Mouse (Mus musculus): Measurements from ENCODE around the gene Atrnl1.
"Not testable (repeated sequence)": the region's sequence is repeated elsewhere in the genome, so short reads cannot be mapped to it uniquely, and the experiment has no call there.

The Atrnl1 gene

GRCm38 (mm10) chr19:57692566-57692965 is 81.7 kb downstream of the Atrnl1 start:
- DNase-seq (ENCODE audit: low spot score in 2 of 2): no peak

- DNase-seq (ENCODE audit: low spot score in 2 of 2): not testable (repeated sequence)
Measured at GRCm38 (mm10) chr19:57696781-57697180, 85.9 kb downstream of the Atrnl1 start.

- no peak for DNase-seq (ENCODE audit: low spot score in 2 of 2)
Measured at GRCm38 (mm10) chr19:57713138-57713537, 102.3 kb downstream of the Atrnl1 start.

GRCm38 (mm10) chr19:57724920-57725319 is 114.1 kb downstream of the Atrnl1 start:
- DNase-seq (ENCODE audit: low spot score in 2 of 2): no peak

GRCm38 (mm10) chr19:57725326-57725725 is 114.5 kb downstream of the Atrnl1 start:
- DNase-seq (ENCODE audit: low spot score in 2 of 2): no peak

- no peak for DNase-seq (ENCODE audit: low spot score in 2 of 2)
Measured at GRCm38 (mm10) chr19:57727009-57727408, 116.2 kb downstream of the Atrnl1 start.

GRCm38 (mm10) chr19:57737475-57737874 is 126.6 kb downstream of the Atrnl1 start:
- no peak for DNase-seq (ENCODE audit: low spot score in 2 of 2)

- DNase-seq (ENCODE audit: low spot score in 2 of 2): peak; percentile 46 to 55
Measured at GRCm38 (mm10) chr19:57745579-57745978, 134.7 kb downstream of the Atrnl1 start.

GRCm38 (mm10) chr19:57746553-57746952 is 135.7 kb downstream of the Atrnl1 start:
- no peak for DNase-seq (ENCODE audit: low spot score in 2 of 2)

- DNase-seq (ENCODE audit: low spot score in 2 of 2): no peak
Measured at GRCm38 (mm10) chr19:57752189-57752588, 141.4 kb downstream of the Atrnl1 start.

- no peak for DNase-seq (ENCODE audit: low spot score in 2 of 2)
Measured at GRCm38 (mm10) chr19:57762526-57762925, 151.7 kb downstream of the Atrnl1 start.

- no peak for DNase-seq (ENCODE audit: low spot score in 2 of 2)
Measured at GRCm38 (mm10) chr19:57764576-57765371, 153.9 kb downstream of the Atrnl1 start.

- no peak for DNase-seq (ENCODE audit: low spot score in 2 of 2)
Measured at GRCm38 (mm10) chr19:57767051-57767450, 156.2 kb downstream of the Atrnl1 start.

GRCm38 (mm10) chr19:57768661-57769060 is 157.8 kb downstream of the Atrnl1 start:
- DNase-seq (ENCODE audit: low spot score in 2 of 2): peak; percentile 39 to 56

GRCm38 (mm10) chr19:57782366-57783089 is 171.7 kb downstream of the Atrnl1 start:
- DNase-seq (ENCODE audit: low spot score in 2 of 2): peak; percentile 47 to 54

GRCm38 (mm10) chr19:57786699-57787098 is 175.9 kb downstream of the Atrnl1 start:
- no peak for DNase-seq (ENCODE audit: low spot score in 2 of 2)

GRCm38 (mm10) chr19:57802207-57802606 is 191.4 kb downstream of the Atrnl1 start:
- no peak for DNase-seq (ENCODE audit: low spot score in 2 of 2)

GRCm38 (mm10) chr19:57802771-57803482 is 192.1 kb downstream of the Atrnl1 start:
- DNase-seq (ENCODE audit: low spot score in 2 of 2): no peak

GRCm38 (mm10) chr19:57803483-57803820 is 192.6 kb downstream of the Atrnl1 start:
- DNase-seq (ENCODE audit: low spot score in 2 of 2): no peak

- DNase-seq (ENCODE audit: low spot score in 2 of 2): no peak
Measured at GRCm38 (mm10) chr19:57808363-57808762, 197.5 kb downstream of the Atrnl1 start.

- no peak for DNase-seq (ENCODE audit: low spot score in 2 of 2)
Measured at GRCm38 (mm10) chr19:57814291-57814690, 203.5 kb downstream of the Atrnl1 start.

GRCm38 (mm10) chr19:57816221-57816996 is 205.6 kb downstream of the Atrnl1 start:
- peak; percentile 54 to 65 for DNase-seq (ENCODE audit: low spot score in 2 of 2)
